Mouse (Mus musculus) stomach, embryonic 14.5 days (tissue): Measurements from ENCODE around the gene Vac14. TPM values are rescaled to one million over a fixed set of nuclear protein-coding genes. Genes with fewer than 3 reads are reported as not detected.

Experiments
- ATAC-seq: fragments of 200-750 bp; cut with Nextera tagmentation; 2 replicates; pipeline ENCODE4 v1.8.0; 2017; ENCODE audit warnings: low read depth, moderate TSS enrichment; ENCODE audit not compliant: insufficient number of reproducible peaks, insufficient read depth, low FRiP score
- H3K27ac ChIP-seq: fragments of 300-500 bp; sonication (generic); 2 replicates; pipeline ENCODE4 v1.5.1; 2014; ENCODE audit warnings: mild to moderate bottlenecking, low read length, moderate library complexity, mixed read lengths
- H3K27me3 ChIP-seq: fragments of 300-500 bp; sonication (generic); 2 replicates; pipeline ENCODE4 v1.6.1; 2014; ENCODE audit warnings: low read length, control low read depth, mixed read lengths; ENCODE audit not compliant: control insufficient read depth, insufficient read depth
- H3K36me3 ChIP-seq: fragments of 300-500 bp; sonication (generic); 2 replicates; pipeline ENCODE4 v1.6.1; 2014; ENCODE audit warnings: mild to moderate bottlenecking, control low read depth, low read length, moderate library complexity, mixed read lengths; ENCODE audit not compliant: control insufficient read depth, insufficient read depth
- H3K4me1 ChIP-seq: fragments of 300-500 bp; sonication (generic); 2 replicates; pipeline ENCODE4 v1.6.1; 2014; ENCODE audit warnings: low read length, control low read depth, mixed read lengths; ENCODE audit not compliant: control insufficient read depth, insufficient read depth
- H3K4me2 ChIP-seq: fragments of 300-500 bp; sonication (generic); replicated peaks from 2 replicates; pipeline ENCODE4 v1.6.1; 2014; ENCODE audit warnings: low read depth, low read length, control low read depth
- H3K4me3 ChIP-seq: fragments of 300-500 bp; sonication (generic); 2 replicates; pipeline ENCODE4 v1.5.1; 2014; ENCODE audit warnings: low read depth, low read length, control low read depth
- H3K9ac ChIP-seq: fragments of 300-500 bp; sonication (generic); replicated peaks from 2 replicates; pipeline ENCODE4 v1.6.1; 2014; ENCODE audit warnings: low read depth, mild to moderate bottlenecking, control low read depth, low read length, moderate library complexity, mixed read lengths
- H3K9me3 ChIP-seq: fragments of 300-500 bp; sonication (generic); 2 replicates; pipeline ENCODE4 v1.6.1; 2016; ENCODE audit warnings: low read depth, low read length, control low read depth; ENCODE audit not compliant: control insufficient read depth
- WGBS: fragments of 180-500 bp; shearing (Covaris S2); extraction: QIAGEN DNeasy Blood & Tissue Kit; methylation state at CpG from one replicate; pipeline ENCODE4 v1.1.7; 2014; 5-methylcytosine and 5-hydroxymethylcytosine counted together
- polyA plus RNA-seq: library from polyadenylated mRNA; unstranded; fragments of >200 nt; fragmentation: Nextera tagmentation; extraction: Ambion mirVana; gene quantifications from 2 replicates; pipeline ENCODE4 v1.2.1, GENCODE M21; 2014

Gene Vac14
- polyA plus RNA-seq, 1 experiment from 2014 or later, result 18.7 TPM

DNA sequence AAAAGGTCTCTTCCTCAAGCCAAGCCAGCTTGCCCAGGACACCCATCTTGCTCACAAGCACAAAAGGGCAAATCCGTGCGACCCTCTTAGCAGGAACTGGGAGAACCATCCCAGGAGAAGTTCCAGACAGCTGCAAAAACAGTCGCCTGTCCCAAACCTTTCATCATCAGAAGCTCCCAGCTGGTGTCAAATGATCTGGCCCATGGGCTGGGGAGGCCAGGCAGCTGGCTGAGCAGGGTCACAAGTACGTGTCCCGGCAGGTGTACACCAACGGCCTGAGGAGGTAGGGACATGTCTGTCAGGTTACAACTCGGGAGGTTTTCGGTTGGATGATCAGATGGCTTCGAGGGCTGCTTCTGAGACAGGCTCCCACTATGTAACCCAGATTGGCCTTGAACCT, 128.3 kb downstream of the Vac14 start:
- Histone ChIP-seq H3K36me3 (no peaks in the 10 kb centered on the region), H3K4me1 (no peaks in the 10 kb centered on the region), H3K4me3 (no peak overlapping the region), H3K27me3 (no peaks in the 10 kb centered on the region), H3K9ac (no peak overlapping the region), H3K27ac (no peak overlapping the region), H3K9me3 (no peaks in the 10 kb centered on the region), H3K4me2 (no peak overlapping the region)
- WGBS, result 63% methylated on average over 9 of the region's 9 CpGs
- no peak for ATAC-seq

DNA sequence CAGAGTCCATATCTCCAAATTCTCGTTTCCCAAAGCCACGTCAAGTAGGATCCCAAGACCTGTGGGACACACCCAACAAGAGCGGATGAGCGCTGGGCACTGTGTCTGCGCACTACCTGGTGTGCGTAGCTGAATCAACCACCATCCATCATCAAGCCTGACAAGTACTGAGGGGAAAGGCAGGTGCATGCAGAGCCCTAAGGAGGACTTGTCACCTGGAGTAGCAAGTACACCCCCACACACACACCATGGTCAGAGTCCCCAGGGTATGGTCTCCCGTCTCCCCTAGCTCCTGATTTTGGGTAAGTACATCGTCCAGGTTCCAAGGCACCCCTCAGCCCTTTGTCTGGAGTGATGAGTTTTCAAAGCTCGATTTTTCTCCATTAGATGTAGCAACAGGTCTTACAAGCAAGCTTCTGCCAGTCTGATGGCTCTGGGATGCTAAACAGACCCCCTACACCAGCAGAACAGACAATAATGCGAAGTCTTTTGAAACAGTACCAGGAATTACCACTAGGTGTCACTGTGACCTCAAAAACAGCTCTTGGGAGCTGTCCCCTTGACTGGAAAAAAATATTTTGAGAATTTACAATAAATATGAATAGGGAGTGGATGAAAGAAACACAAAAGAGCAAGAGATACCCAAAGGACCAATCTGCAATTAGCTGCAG, 131.2 kb downstream of the Vac14 start:
- H3K4me3 ChIP-seq, result no peak overlapping the region
- 53% methylated on average over 10 of the region's 10 CpGs for WGBS

DNA sequence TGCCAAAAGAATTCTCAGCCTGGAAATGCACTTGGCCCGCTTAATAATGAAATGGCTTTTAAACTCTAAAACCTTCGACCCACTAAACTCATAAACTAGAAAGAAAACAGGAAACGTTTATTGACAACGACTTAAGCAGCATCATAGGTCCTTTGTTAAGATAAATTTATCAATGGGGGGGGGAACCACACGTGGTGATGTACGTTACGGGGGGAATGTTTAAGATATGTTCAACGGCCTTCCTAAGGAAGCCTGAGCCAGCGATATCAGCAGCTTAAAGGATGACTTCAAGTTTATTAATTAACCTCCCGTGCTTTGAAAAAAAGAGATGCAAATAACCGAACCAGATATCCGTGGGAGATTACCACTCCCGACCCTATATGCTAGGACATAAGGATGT, 131.9 kb downstream of the Vac14 start:
- Histone ChIP-seq H3K4me1 (peaks cover 3% of the 10 kb centered on the region; the same call in 1 of the 2 replicates), H3K27ac (no peak overlapping the region), H3K27me3 (no peaks in the 10 kb centered on the region), H3K9ac (no peak overlapping the region), H3K36me3 (no peaks in the 10 kb centered on the region), H3K4me3 (no peak overlapping the region), H3K9me3 (no peaks in the 10 kb centered on the region), H3K4me2 (no peak overlapping the region)
- ATAC-seq, result no peak
- WGBS, result 38% methylated on average over 13 of the region's 13 CpGs

More for the DNA sequence above, 131.2 kb downstream of the Vac14 start:
- Histone ChIP-seq H3K36me3 (no peaks in the 10 kb centered on the region), H3K4me2 (no peak overlapping the region), H3K27ac (no peak overlapping the region), H3K9ac (no peak overlapping the region), H3K4me1 (no peaks in the 10 kb centered on the region), H3K27me3 (no peaks in the 10 kb centered on the region), H3K9me3 (no peaks in the 10 kb centered on the region)
- ATAC-seq, result no peak

DNA sequence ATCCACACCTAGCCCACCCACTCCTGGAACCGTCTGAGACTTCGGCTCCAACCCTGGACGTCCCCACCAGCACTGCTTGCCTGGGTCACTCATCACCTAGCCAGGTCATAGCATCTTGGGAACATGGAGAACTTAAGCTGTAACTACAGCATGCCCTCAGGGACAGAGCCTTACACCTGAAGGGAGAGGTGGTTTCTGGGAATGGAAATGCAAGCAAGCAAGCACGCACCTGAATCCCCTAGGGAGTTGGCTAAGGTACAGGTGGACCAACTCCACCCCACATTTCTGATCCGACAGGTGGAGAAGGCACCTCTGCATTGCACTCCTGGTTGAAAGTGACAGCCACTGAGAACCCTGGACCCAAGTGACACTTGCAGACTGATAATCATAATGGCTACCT, 133.1 kb downstream of the Vac14 start:
- Histone ChIP-seq H3K36me3 (no peaks in the 10 kb centered on the region), H3K9ac (no peak overlapping the region), H3K9me3 (no peaks in the 10 kb centered on the region), H3K4me1 (peaks cover 3% of the 10 kb centered on the region; the same call in 1 of the 2 replicates), H3K4me3 (no peak overlapping the region), H3K27ac (no peak overlapping the region), H3K27me3 (no peaks in the 10 kb centered on the region), H3K4me2 (no peak overlapping the region)
- WGBS, result 79% methylated on average over 5 of the region's 5 CpGs
- ATAC-seq, result no peak

DNA sequence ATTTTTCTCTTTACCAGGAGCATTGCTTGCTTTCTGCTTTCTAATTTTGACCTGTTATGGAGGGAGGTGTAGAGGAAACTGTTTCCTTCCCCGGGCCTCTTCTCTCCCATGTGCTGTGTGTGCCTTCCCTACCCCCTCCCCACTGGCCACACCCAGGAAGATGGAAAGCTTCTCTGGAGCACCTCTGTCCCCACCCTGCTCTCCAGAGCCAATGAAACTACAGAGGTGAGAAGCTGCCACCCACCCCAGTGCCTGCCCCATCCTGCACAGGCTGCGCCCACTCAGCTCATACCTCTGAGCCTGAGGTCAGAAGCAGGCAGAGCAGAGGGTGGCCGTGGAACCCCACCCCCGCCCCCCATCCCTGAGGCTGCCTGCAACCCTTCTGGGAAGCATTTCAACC, 136.3 kb downstream of the Vac14 start:
- Histone ChIP-seq H3K4me2 (no peak overlapping the region), H3K4me3 (no peak overlapping the region), H3K27ac (no peak overlapping the region), H3K27me3 (no peaks in the 10 kb centered on the region), H3K36me3 (no peaks in the 10 kb centered on the region), H3K4me1 (peaks cover 3% of the 10 kb centered on the region; the same call in 1 of the 2 replicates), H3K9me3 (no peaks in the 10 kb centered on the region), H3K9ac (no peak overlapping the region)
- WGBS, result 34% methylated on average over 4 of the region's 4 CpGs
- ATAC-seq, result peak; percentile 76; the same call in 1 of the 2 replicates

DNA sequence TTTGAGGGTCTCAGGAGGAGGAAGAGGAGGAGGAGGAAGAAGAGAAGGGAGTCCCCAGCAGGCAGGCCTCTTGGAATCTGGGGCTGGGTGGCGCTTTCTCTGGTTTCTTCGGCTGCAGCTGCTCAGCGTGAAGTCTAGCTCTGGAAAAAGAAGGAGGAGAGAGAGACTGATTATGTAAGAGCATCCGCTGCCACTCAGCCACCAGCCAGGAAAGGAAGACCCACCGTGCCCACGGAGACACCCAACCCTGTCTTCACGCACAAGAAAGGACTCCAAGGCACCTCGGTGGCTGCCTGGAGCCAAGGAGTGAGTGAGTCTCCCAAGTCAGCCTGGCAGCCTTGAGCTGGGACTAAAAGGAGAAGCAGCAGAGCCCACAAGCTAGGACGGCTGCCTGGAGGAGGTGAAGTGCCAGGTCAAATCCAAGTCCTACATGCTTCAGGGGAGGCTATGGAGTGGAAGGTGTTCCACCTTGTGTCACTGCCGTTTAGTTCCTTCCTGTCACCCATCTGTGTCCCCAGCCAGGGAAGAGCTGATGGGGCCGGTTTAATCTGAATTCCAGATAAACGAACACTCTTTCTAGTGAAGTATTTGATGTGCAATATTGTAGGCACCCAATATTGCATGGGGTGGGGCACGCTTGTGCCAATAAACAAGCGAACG, 137.3 kb downstream of the Vac14 start:
- Histone ChIP-seq H3K9me3 (no peaks in the 10 kb centered on the region), H3K4me3 (no peak overlapping the region), H3K36me3 (no peaks in the 10 kb centered on the region), H3K9ac (no peak overlapping the region), H3K27ac (no peak overlapping the region), H3K4me2 (no peak overlapping the region), H3K27me3 (no peaks in the 10 kb centered on the region), H3K4me1 (peaks cover 7% of the 10 kb centered on the region; the same call in 1 of the 2 replicates)
- 63% methylated on average over 15 of the region's 15 CpGs for WGBS
- no peak for ATAC-seq

DNA sequence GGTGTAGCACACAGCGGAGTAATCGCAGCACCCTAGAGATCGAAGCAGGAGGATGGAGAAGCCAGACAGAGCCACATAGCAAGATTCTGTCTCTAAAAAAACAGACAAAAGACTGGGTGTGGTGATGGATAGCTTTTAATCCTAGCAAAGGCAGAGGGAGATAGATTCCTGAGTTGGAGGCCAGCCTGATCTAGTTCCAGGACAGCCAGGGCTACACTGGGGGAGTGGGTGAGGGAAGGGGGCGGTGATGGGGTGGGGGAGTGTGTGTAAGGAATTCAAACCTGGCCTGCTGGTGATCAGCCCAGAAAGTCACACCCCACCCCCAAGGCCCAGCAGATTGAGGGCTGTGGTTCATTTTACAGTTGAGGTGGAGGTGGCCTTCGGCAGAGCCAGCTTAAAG, 137.8 kb downstream of the Vac14 start:
- H3K4me2 ChIP-seq, result no peak overlapping the region
- H3K9ac ChIP-seq, result no peak overlapping the region
- H3K27me3 ChIP-seq, result no peaks in the 10 kb centered on the region
- H3K36me3 ChIP-seq, result no peaks in the 10 kb centered on the region
- no peak overlapping the region for H3K27ac ChIP-seq
- no peak overlapping the region for H3K4me3 ChIP-seq
- ATAC-seq, result no peak
- WGBS, result 77% methylated on average over 5 of the region's 5 CpGs
- H3K4me1 ChIP-seq, result peaks cover 9% of the 10 kb centered on the region; the same call in 1 of the 2 replicates
- H3K9me3 ChIP-seq, result no peaks in the 10 kb centered on the region

DNA sequence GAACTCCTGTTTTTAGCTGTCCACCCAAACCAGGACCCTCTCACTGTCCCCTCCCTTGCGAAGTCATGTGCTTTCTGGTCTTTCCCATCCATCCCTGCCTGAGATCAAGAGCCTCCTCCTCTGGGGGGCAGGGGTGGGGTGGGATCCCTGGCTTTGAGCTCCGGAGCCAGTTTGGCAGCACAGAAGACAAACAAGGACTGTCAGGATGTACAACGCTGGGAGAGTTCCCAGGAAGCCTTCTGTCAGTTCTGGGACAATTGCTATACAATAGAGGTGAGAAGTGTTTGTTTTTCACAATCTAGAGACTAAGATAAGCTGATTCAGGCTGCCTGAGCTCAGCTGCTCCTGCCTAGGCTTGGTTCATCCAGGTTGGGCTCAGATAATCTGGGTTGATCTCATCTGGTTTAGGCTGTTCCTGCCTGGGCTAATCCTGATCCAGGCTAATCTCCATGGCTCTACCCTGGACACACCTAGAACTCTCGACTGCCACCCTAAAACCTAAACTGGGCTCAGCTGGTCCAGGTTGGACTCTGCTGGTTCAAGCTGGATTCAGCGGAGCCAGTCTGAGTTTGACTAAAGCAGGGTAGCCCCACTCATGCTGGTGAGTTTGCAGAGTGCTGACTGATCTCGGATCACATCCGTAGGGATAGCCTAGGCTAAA, 142.0 kb downstream of the Vac14 start:
- Histone ChIP-seq H3K9me3 (no peaks in the 10 kb centered on the region), H3K27ac (no peak overlapping the region), H3K27me3 (no peaks in the 10 kb centered on the region), H3K4me3 (no peak overlapping the region), H3K4me2 (no peak overlapping the region), H3K9ac (no peak overlapping the region), H3K36me3 (no peaks in the 10 kb centered on the region), H3K4me1 (peaks cover 8% of the 10 kb centered on the region; the same call in 1 of the 2 replicates)
- WGBS, result 59% methylated on average over 7 of the region's 7 CpGs
- ATAC-seq, result no peak
